Mouse (Mus musculus) myocyte (in vitro differentiated cells): ENCODE data around the gene Nuak1.

Experiments
- MAX ChIP-seq: IDR thresholded peaks from one replicate; pipeline ENCODE4 v1.6.1; 2011; ENCODE audit warnings: low read depth, mild to moderate bottlenecking, control low read depth
- MYOD1 ChIP-seq, 3 experiments: IDR thresholded peaks; one replicate each; pipeline ENCODE4 v1.6.1; 2011; ENCODE audit warnings: control low read depth in 2 of 3, low read depth in 2 of 3, mild to moderate bottlenecking in 2 of 3, moderate library complexity in 1 of 3; ENCODE audit not compliant: insufficient read length in 2 of 3, control insufficient read depth in 1 of 3
- POLR2A ChIP-seq: IDR thresholded peaks from one replicate; pipeline ENCODE4 v1.6.1; 2011; ENCODE audit warnings: low read depth, mild to moderate bottlenecking, control low read depth, moderate library complexity; ENCODE audit not compliant: insufficient read length
- POLR2AphosphoS2 ChIP-seq: IDR thresholded peaks from one replicate; pipeline ENCODE4 v1.6.1; 2011; ENCODE audit warnings: low read depth, control low read depth; ENCODE audit not compliant: insufficient read length
- REST ChIP-seq: IDR thresholded peaks from one replicate; pipeline ENCODE4 v1.6.1; 2011; ENCODE audit warnings: mild to moderate bottlenecking, control low read depth, moderate library complexity; ENCODE audit not compliant: insufficient read depth, insufficient read length
- SRF ChIP-seq: IDR thresholded peaks from one replicate; pipeline ENCODE4 v1.6.1; 2011; ENCODE audit warnings: low read depth; ENCODE audit not compliant: control insufficient read depth, insufficient read length

DNA sequence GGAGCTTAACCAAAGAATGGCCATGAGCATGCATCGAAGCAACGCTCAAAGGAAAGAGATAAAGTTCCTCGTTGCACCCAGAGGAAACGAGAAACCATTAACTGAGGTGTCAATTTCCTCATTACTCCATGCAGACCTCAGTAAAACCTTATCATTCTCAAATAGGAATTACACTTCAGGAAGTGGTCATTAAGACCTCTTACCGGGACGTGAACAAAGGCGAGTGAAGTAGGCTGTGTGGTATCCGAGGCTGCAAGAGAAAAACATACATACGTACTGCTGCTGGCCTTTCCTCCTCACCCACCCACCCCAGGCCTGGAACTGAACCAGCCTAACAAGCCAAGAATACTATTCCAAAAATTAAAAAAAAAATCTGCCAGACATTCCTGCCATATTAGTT lies 80.0 kb downstream of the Nuak1 start:
- no peak for TF ChIP-seq SRF
- no peak for TF ChIP-seq POLR2A
- TF ChIP-seq MYOD1 (IDR thresholded peaks at IDR 0.05; ENCODE audit: control insufficient read depth in 1 of 3, insufficient read length in 2 of 3, low read depth in 2 of 3) = no peak
- no peak for TF ChIP-seq MAX
- no peak for TF ChIP-seq POLR2AphosphoS2
- no peak for TF ChIP-seq REST
